Mouse (Mus musculus): ENCODE measurements around the gene Tagap1.
A peak's percentile ranks its signal among the peaks of the same experiment; 100 is the strongest.
"Not testable (repeated sequence)": the region's sequence is repeated elsewhere in the genome, so short reads cannot be mapped to it uniquely, and the experiment has no call there.

Tagap1 gene

DNA sequence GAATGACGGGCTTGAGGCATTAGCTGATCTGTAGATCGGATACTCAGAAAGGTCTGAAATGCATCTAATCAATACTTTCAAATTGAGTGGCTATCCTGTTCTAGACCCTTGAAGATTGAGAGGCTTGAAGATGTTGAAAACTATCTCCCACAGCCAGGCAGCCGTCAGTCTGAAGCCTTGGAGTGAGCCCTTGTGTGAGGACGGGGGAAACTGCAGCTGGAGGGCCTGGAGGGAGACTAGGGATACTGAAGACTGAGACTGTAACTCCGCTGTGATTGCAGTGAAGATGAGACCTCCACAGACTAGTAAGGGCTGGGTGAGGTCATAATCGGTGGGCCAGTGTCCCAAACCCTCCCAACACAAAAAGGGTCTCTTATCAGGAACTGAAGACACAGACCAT is 1.4 kb upstream of the Tagap1 start:
- DNase-seq (ENCODE audit: low spot score) = not testable (repeated sequence)

- DNase-seq (ENCODE audit: low spot score) = peak; percentile 31
Measured at GRCm38 (mm10) chr17:6961181-6962000, 435 bp upstream of the Tagap1 start.

DNA sequence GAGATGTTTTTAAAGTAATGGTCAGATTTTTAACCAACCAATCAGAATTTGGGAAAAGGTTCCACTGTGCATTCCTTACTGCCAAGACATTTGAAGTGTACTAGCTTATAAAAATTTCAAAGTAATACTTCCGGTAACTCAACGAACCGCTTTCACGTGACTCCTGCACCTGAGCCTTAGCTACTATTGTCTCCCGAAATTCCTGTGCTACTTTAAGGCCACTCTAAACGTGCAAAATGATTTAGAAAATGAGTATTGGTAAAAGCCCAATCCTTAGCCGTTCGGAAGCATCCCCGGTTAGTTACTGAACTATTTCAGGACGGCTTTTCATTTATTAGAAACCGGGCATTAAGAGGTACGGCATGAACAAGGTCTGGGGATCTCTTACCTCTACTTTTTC is 607 bp downstream of the Tagap1 start:
- not testable (repeated sequence) for DNase-seq (ENCODE audit: low spot score)

- not testable (repeated sequence) for DNase-seq (ENCODE audit: low spot score)
Measured at GRCm38 (mm10) chr17:6959543-6960259, 1.3 kb downstream of the Tagap1 start.

- DNase-seq (ENCODE audit: low spot score) = not testable (repeated sequence)
Measured at GRCm38 (mm10) chr17:6958881-6959280, 2.1 kb downstream of the Tagap1 start.

- not testable (repeated sequence) for DNase-seq (ENCODE audit: low spot score)
Measured at GRCm38 (mm10) chr17:6948769-6949228, 12.2 kb downstream of the Tagap1 start.

DNA sequence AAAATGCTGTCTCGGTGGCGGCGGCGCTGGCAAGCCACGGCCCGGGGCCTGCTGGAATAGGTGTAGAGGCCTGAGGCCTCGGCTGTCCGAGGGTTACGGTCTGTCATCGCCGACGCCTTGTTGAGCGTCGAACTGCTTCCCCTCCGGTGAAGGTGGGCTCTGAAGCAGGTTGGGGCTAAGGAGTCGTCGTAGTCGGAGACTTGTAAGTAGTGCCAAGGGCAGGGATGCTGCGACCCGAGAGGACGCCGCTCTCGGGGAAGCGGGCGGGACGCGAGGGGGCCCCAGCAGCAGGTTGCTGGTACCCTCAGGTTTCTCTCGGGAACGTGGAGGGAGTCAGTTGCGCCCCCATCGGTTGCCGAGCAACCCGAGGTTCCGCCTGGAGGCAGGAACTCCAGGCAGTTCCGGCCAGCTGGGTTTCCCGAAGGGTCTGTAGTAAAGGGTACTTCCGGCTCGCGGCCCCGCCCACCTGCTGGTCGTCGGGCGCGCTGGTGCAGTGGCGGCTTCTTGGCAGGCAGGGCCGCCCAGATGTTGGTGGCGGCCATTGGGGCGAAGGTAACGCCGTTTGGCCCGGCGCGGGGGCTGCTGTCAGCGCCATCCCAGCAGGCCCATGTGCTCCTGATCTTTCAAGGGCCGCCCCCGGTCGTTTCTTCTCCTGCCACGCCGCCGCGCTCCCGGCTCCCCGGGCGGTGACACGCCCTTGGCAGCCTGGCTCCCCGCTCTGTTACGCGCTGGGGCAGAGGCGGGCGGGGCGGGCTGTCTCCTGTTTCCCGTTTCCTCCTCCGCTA is 12.8 kb downstream of the Tagap1 start, which contains the start of gene Rsph3b:
Gene Rsph3b (minus strand): TSS at position 699 of the 785 bp plus-strand sequence.
- peak; percentile 68 for DNase-seq (ENCODE audit: low spot score)

GRCm38 (mm10) chr17:6947637-6947983 is 13.3 kb downstream of the Tagap1 start:
- not testable (repeated sequence) for DNase-seq (ENCODE audit: low spot score)

GRCm38 (mm10) chr17:6942560-6942959 is 18.4 kb downstream of the Tagap1 start:
- not testable (repeated sequence) for DNase-seq (ENCODE audit: low spot score)

- not testable (repeated sequence) for DNase-seq (ENCODE audit: low spot score)
Measured at GRCm38 (mm10) chr17:6931625-6932024, 29.3 kb downstream of the Tagap1 start.

DNA sequence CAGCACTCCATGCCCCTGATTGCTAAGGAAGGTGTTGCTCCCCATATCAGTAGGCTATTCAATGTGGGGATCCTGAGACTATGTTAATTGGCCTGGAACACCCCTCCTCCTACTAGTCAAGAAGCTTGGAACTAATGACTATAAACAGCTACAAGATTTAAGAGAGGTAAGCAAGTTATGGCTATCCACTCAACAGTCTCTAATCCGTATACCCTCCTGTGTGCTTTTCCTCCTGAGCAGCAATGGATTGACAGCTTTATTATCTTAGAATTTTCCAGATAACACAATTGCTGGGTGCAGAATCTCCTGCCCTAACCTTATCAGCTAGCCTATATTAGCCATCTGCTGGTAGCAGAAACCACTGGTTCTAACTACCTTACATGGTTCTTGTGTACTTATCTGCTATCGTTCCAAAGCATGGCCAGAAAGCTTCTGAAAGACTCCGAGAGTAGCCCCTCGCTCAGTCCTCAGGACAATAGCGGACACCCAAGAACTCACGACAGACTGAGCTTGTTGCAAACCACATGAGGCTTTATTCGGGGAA is 40.5 kb downstream of the Tagap1 start:
- not testable (repeated sequence) for DNase-seq (ENCODE audit: low spot score)

- not testable (repeated sequence) for DNase-seq (ENCODE audit: low spot score)
Measured at GRCm38 (mm10) chr17:6919388-6919787, 41.6 kb downstream of the Tagap1 start.

DNA sequence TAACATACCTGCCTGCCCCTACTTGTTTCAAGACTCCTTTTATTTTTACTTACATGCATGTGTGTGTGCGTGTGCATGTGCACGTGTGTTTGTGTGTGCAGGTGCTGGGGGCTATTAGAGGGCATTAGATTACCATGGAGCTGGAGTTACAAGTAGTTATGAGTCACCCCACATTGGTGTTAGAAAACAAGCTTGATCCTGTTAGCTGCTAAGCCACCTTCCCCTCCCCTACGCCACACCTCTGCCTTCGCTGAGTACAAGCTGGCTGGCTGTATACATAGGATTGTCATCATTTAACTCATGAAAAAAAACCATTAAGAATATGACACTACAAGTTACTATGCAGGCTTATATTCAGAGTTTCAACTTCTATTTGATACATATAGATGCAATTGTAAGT is 45.7 kb downstream of the Tagap1 start:
- DNase-seq (ENCODE audit: low spot score) = not testable (repeated sequence)

DNA sequence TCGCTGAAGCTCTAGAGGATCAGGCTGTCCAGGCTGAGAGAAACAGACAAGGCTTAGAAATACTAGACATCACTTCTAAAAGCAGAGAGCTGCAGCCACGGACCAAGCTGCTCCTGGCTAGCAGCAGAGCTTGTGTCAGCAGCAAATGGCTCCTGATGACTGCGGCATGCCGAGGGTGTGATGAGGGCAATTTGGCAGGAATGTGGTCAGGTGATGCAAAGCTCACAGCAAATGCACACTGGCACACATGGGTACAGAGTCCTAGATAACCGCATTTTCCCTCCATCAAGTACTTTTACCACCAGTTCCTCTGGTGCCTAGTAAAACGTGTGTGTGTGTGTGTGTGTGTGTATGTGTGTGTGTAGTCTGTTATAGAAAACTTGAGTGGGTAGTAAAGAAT is 46.9 kb downstream of the Tagap1 start:
- DNase-seq (ENCODE audit: low spot score) = not testable (repeated sequence)
